Mouse (Mus musculus) retina, postnatal 7 days (tissue): ENCODE data around the gene Lrrc45.
A peak's percentile ranks its signal among the peaks of the same experiment; 100 is the strongest.
"Not testable (repeated sequence)": the region's sequence is repeated elsewhere in the genome, so short reads cannot be mapped to it uniquely, and the experiment has no call there.

Experiments used
- DNase-seq: peaks from one replicate; pipeline ENCODE4 v3.0.0-alpha.2; 2012; ENCODE audit warnings: low read depth, low spot score

The Lrrc45 gene

GRCm38 (mm10) chr11:120713580-120714518 lies at the start of gene Lrrc45, which contains the start of gene Cenpx:
Lrrc45 (plus strand) TSS chr11:120713925.
Cenpx (minus strand) TSS chr11:120713738.
- DNase-seq: peak; percentile 96

DNA sequence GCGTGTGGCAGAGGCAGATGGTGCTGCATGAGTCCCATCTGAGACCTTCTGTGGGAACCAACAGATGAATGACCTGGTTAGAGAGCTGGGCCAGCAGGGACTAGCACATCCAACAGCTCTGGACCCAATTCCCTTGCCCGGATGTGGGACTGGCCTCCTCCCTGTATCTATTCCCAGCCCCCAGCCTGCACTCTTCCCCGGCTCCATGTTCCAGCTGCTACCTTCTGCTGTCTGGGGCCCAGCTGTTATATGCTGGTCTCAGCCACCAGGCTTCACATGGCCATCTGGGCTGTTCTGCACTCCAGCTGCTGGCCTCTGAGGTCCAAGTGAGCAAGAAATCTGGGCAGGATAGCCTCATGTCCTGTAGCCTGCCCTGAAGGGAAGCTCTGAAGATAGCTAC lies 48.3 kb upstream of the Lrrc45 start:
- DNase-seq: no peak

DNA sequence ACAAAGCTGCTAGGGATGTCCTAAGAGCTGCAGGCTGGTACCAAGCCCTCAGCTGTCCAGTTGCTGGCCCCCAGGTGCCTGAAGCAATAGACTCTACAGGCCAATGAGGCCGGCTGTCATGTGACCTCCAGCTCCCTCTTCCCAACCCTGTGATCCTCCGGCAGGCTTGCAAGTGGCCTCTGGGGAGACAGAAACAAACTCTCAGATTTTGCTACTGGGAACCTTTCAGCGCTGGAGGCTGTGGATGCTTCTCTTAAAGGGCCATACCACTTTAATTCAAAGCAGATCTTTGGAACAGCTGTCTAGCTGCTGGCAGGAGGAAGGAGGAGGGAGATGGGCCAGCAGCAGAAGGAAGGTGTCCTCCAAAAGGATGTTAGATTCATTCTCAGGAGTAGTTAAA lies 47.1 kb upstream of the Lrrc45 start:
- DNase-seq: no peak

- DNase-seq: peak; percentile 87
These were observed 40.8 kb upstream of the Lrrc45 start, which contains the start of gene Aspscr1 for GRCm38 (mm10) chr11:120672687-120673593. Aspscr1 (plus strand) TSS chr11:120672973.

DNA sequence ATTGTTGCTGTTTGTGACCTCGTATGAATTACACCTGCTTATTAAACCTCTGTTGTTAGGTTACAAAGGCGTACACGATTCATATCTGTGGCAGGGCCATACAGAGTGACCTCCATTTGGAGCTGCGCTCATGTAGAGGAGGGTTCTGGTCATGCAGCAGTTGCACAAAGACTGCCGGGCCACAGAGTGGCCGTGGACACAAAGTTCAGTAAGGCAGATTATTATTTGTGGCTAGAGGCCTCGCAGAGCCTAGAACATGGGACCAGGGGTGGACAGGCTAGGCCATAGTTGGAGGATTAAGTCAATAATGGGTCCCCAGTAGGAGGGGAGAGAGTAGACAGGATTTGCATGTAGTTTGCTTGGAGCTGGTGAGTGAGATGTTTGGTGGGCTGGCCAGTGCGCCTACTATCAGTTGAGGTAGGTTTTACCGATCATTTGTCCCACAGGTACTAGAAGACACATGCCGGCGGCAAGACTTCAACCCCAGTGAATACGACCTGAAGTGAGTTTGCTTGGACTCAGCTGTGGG lies 40.1 kb upstream of the Lrrc45 start:
- no peak for DNase-seq

DNA sequence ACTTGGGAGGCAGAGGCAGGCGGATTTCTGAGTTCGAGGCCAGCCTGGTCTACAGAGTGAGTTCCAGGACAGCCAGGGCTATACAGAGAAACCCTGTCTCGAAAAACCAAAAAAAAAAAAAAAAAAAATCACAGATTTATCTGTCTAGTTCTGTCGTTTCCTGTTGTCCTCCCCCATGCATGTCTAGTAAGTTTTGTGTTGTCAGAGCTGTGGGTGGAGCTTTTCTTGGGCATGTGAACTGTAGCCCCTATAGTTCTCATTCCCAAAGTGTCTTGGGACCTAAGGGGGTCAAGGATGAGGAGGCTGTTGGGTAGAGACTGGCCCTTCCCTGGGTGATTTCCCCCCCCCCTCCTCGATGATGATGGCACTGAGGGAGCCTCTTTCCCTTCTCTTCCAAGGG lies 37.9 kb upstream of the Lrrc45 start:
- DNase-seq: not testable (repeated sequence)

- DNase-seq: no peak
These were observed 36.8 kb upstream of the Lrrc45 start for GRCm38 (mm10) chr11:120676951-120677350.

GRCm38 (mm10) chr11:120679909-120680308 lies 33.8 kb upstream of the Lrrc45 start:
- DNase-seq: no peak

- DNase-seq: no peak
These were observed 31.0 kb upstream of the Lrrc45 start for GRCm38 (mm10) chr11:120682683-120683082.

DNA sequence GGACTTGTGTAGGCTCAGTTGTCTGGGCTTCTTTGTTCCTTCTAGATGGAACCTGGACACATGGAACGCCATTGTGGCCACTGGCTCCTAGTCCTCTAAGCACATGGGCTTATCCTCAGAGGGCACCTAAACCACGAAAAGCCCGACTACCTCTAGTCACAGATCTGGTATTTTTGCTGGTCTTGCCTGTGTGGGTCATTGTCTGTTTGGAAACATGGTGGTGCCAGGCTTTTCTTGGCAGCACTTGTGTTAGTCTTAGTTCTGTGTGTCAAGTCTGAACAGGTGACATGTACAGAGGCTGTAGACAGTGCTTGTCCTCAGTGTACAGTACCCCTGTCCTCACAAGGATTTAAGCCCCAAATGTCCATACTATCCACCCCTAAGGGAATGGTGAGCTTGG lies 30.2 kb upstream of the Lrrc45 start:
- DNase-seq: no peak

- no peak for DNase-seq
These were observed 29.6 kb upstream of the Lrrc45 start for GRCm38 (mm10) chr11:120684086-120684485.

- DNase-seq: no peak
These were observed 29.1 kb upstream of the Lrrc45 start for GRCm38 (mm10) chr11:120684660-120685059.

- DNase-seq: no peak
These were observed 27.0 kb upstream of the Lrrc45 start for GRCm38 (mm10) chr11:120686650-120687272.

- no peak for DNase-seq
These were observed 24.4 kb upstream of the Lrrc45 start for GRCm38 (mm10) chr11:120689365-120689764.

DNA sequence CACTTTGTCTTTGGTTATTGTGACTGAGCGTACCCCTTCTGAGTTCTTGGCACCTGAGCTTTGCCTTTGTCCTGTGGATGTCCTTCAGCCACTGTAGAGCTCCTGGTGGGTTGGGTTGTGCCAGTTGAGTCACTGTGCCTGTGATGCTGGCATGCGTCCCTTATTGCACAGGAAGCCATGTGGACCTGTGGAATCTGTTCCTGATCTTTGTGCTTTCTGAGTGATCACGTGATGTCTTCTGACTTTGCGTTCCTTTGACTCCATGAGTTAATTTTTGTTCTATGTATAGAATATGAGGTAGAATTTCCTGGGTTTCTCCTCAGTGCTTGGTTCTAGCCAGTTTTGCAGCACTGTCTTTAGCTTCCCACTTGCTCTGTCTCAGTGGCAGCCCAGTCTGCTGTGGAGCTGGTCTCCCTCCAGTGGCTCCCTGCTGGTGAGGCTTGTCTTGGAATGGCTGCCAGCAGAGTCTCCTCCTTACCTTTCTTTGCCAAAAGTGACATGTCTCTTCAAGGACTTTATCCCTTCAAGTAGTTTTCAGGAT lies 21.2 kb upstream of the Lrrc45 start:
- DNase-seq: no peak

GRCm38 (mm10) chr11:120693461-120693860 lies 20.3 kb upstream of the Lrrc45 start:
- DNase-seq: no peak

DNA sequence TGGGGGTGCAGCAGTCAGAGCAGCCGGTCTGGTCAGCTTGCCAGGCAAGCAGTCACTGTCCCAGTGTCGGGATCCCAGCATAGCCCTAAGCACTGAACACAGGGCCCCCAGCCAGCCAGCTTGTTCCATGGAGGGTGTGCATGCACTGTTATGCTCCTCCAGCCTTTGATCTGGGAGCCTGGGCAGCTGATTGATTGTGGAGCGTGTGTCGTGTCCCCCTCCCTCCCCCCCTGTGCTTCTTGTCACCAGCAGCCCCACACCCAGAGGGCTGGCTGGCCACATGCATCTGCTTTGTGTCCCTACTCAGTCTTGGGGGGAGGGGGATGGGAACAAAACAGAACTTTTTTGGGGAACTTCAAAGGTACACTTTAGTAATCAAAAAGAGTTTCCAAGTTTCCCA lies 18.5 kb upstream of the Lrrc45 start:
- DNase-seq: no peak

GRCm38 (mm10) chr11:120695641-120696040 lies 18.1 kb upstream of the Lrrc45 start:
- no peak for DNase-seq

GRCm38 (mm10) chr11:120696568-120696967 lies 17.2 kb upstream of the Lrrc45 start:
- no peak for DNase-seq

- no peak for DNase-seq
These were observed 16.0 kb upstream of the Lrrc45 start for GRCm38 (mm10) chr11:120697741-120698140.
